ENCODE assay signal across 17 mouse cellular contexts in genomic region chr7:130161581-130161980, GRCm38 (mm10).
DNase-seq lines count a peak whose midpoint lies in the region; ATAC-seq and TF ChIP-seq lines count a peak whose summit lies in the region.
"Had no signal": no experiment of that assay in that cellular context is flagged by ENCODE, and none has a peak within 500 bp of the region (broad histone marks: within the 10 kb centered on the region; RNA-seq: fewer than 3 reads in every experiment).

No protein-coding gene starts in this region.

- 69% methylated on average over 5 of the region's 5 CpGs for WGBS in midbrain, embryonic 10.5 days
- 78% methylated on average over 5 of the region's 5 CpGs for WGBS in midbrain, embryonic 13.5 days
- WGBS in kidney, adult 2 months: 43% methylated on average over 5 of the region's 5 CpGs
- 69% methylated on average over 5 of the region's 5 CpGs for WGBS in heart, adult 2 months

- no peak overlapping the region for H3K27ac ChIP-seq in midbrain, embryonic 10.5 days (replicated peaks)
- no peak overlapping the region for H3K27ac ChIP-seq in midbrain, embryonic 13.5 days
- no peak overlapping the region for H3K27ac ChIP-seq in kidney, adult 2 months (ENCODE audit: insufficient read depth, low read depth, low read length)
- no peak overlapping the region for H3K27ac ChIP-seq in heart, adult 2 months
- H3K27ac ChIP-seq: liver, embryonic 12.5 days had no signal

- TF ChIP-seq EP300 in heart, adult 2 months (IDR thresholded peaks at IDR 0.05; ENCODE audit: insufficient read depth, low read depth, low read length): no peak

- peaks cover 27% of the 10 kb centered on the region for H3K4me1 ChIP-seq in midbrain, embryonic 10.5 days
- 0 out of 2 replicates have a peak, but pooled peaks cover 6% of the 10 kb centered on the region for H3K4me1 ChIP-seq in midbrain, embryonic 13.5 days (replicated peaks)
- no peaks in the 10 kb centered on the region for H3K4me1 ChIP-seq in kidney, adult 2 months (ENCODE audit: control insufficient read depth, insufficient read depth, low read length)
- no peaks in the 10 kb centered on the region for H3K4me1 ChIP-seq in heart, adult 2 months (ENCODE audit: control insufficient read depth, insufficient read depth, low read length)

- no peak for ATAC-seq in midbrain, embryonic 13.5 days
- ATAC-seq: intestine, embryonic 16.5 days; liver, embryonic 12.5 days had no signal

- no peak overlapping the region for H3K9ac ChIP-seq in midbrain, embryonic 13.5 days (replicated peaks)
- no peak overlapping the region for H3K9ac ChIP-seq in heart, adult 2 months (ENCODE audit: low read depth, low read length)
- H3K9ac ChIP-seq: liver, embryonic 12.5 days had no signal

- H3K4me2 ChIP-seq in midbrain, embryonic 13.5 days (replicated peaks): no peak overlapping the region
- H3K4me2 ChIP-seq: heart, embryonic 11.5 days; liver, embryonic 12.5 days; midbrain, embryonic 11.5 days had no signal

- TF ChIP-seq POLR2A in kidney, adult 2 months (IDR thresholded peaks at IDR 0.05; ENCODE audit: low read depth, low read length): no peak
- no peak for TF ChIP-seq POLR2A in heart, adult 2 months (IDR thresholded peaks at IDR 0.05; ENCODE audit: insufficient read depth, low read depth, low read length)

- intact Hi-C loops in heart, adult 2 months (cut with DNase I): no loop called here

- no peaks in the 10 kb centered on the region for H3K9me3 ChIP-seq in midbrain, embryonic 10.5 days (replicated peaks)
- no peaks in the 10 kb centered on the region for H3K9me3 ChIP-seq in midbrain, embryonic 13.5 days
- H3K9me3 ChIP-seq: liver, embryonic 12.5 days had no signal

- no peak for TF ChIP-seq CTCF in kidney, adult 2 months (conservative IDR thresholded peaks at IDR 0.05; ENCODE audit: insufficient read depth, insufficient read length, low read depth, low read length)
- TF ChIP-seq CTCF in heart, adult 2 months (IDR thresholded peaks at IDR 0.05): no peak

- DNase-seq in midbrain, embryonic 10.5 days (ENCODE audit: low spot score): peak; percentile 14
- DNase-seq in kidney, adult 2 months: peak; percentile 41
- peak; percentile 14 to 18 for DNase-seq in kidney, postnatal 36 days
- no peak for DNase-seq in retina, embryonic 14.5 days (ENCODE audit: low spot score)
- no peak for DNase-seq in heart, adult 2 months
- no peak for DNase-seq in layer of hippocampus, adult 11-12 months (ENCODE audit: low spot score)
- no peak for DNase-seq in testis, postnatal 14 days (ENCODE audit: low spot score)
- DNase-seq: cerebellum, adult 8-10 months; gastrocnemius, postnatal 14 days; heart, postnatal 4 days; right cerebral cortex, postnatal 4 days; thymus, postnatal 14 days had no signal

- peaks cover 43% of the 10 kb centered on the region for H3K36me3 ChIP-seq in midbrain, embryonic 10.5 days
- H3K36me3 ChIP-seq in midbrain, embryonic 13.5 days: peaks cover 23% of the 10 kb centered on the region
- no peaks in the 10 kb centered on the region for H3K36me3 ChIP-seq in kidney, adult 2 months (ENCODE audit: control insufficient read depth, insufficient read depth, low read length)
- no peaks in the 10 kb centered on the region for H3K36me3 ChIP-seq in heart, adult 2 months (ENCODE audit: control insufficient read depth, insufficient read depth, low read length)

- no peaks in the 10 kb centered on the region for H3K79me2 ChIP-seq in heart, adult 2 months (replicated peaks; ENCODE audit: control insufficient read depth, insufficient read depth, low read length)

- no peak overlapping the region for H3K4me3 ChIP-seq in midbrain, embryonic 10.5 days
- no peak overlapping the region for H3K4me3 ChIP-seq in midbrain, embryonic 13.5 days (replicated peaks)
- no peak overlapping the region for H3K4me3 ChIP-seq in kidney, adult 2 months (ENCODE audit: insufficient read depth, low read depth, low read length)
- H3K4me3 ChIP-seq in heart, adult 2 months: no peak overlapping the region
- H3K4me3 ChIP-seq: liver, embryonic 12.5 days had no signal

- no peaks in the 10 kb centered on the region for H3K27me3 ChIP-seq in midbrain, embryonic 10.5 days (ENCODE audit: low read depth, poor library complexity, severe bottlenecking)
- H3K27me3 ChIP-seq in midbrain, embryonic 13.5 days: peaks cover 19% of the 10 kb centered on the region; the same call in 1 of the 2 replicates
- no peaks in the 10 kb centered on the region for H3K27me3 ChIP-seq in kidney, adult 2 months (replicated peaks; ENCODE audit: control insufficient read depth, insufficient read depth, low read length)
- no peaks in the 10 kb centered on the region for H3K27me3 ChIP-seq in heart, adult 2 months (ENCODE audit: control insufficient read depth, insufficient read depth, low read length)
- H3K27me3 ChIP-seq: liver, embryonic 12.5 days had no signal

Comparison
In these comparisons a context has a peak if more than half of its experiments do, and no peak if none do; other contexts are left out.
1. DNase-seq: peak in midbrain, embryonic 10.5 days (single experiment), kidney, adult 2 months (single experiment) and kidney, postnatal 36 days (2 of 2); none in retina, embryonic 14.5 days (single experiment), heart, adult 2 months (0 of 2), layer of hippocampus, adult 11-12 months (single experiment) and testis, postnatal 14 days (single experiment).